Mouse (Mus musculus): ENCODE measurements around the gene Hnrnpu.

Hnrnpu gene

GRCm38 (mm10) chr1:178337551-178338317, at the start of gene Hnrnpu:
Hnrnpu (minus strand) TSS chr1:178337797.
- peak; percentile 98 for DNase-seq (ENCODE audit: low spot score)

- DNase-seq (ENCODE audit: low spot score), result no peak
Observed at GRCm38 (mm10) chr1:178382165-178382564, 44.6 kb upstream of the Hnrnpu start.

GRCm38 (mm10) chr1:178379224-178379623, 41.6 kb upstream of the Hnrnpu start:
- DNase-seq (ENCODE audit: low spot score), result no peak

- no peak for DNase-seq (ENCODE audit: low spot score)
Observed at GRCm38 (mm10) chr1:178378115-178378514, 40.5 kb upstream of the Hnrnpu start.

- DNase-seq (ENCODE audit: low spot score), result no peak
Observed at GRCm38 (mm10) chr1:178376907-178377306, 39.3 kb upstream of the Hnrnpu start.

- no peak for DNase-seq (ENCODE audit: low spot score)
Observed at GRCm38 (mm10) chr1:178376061-178376460, 38.5 kb upstream of the Hnrnpu start.

- DNase-seq (ENCODE audit: low spot score), result no peak
Observed at GRCm38 (mm10) chr1:178375381-178375780, 37.8 kb upstream of the Hnrnpu start.

GRCm38 (mm10) chr1:178372681-178373080, 35.1 kb upstream of the Hnrnpu start:
- DNase-seq (ENCODE audit: low spot score), result no peak

GRCm38 (mm10) chr1:178369272-178369651, 31.7 kb upstream of the Hnrnpu start:
- peak; percentile 54 for DNase-seq (ENCODE audit: low spot score)

- peak; percentile 89 for DNase-seq (ENCODE audit: low spot score)
Observed at GRCm38 (mm10) chr1:178368548-178369271, 31.1 kb upstream of the Hnrnpu start.

GRCm38 (mm10) chr1:178368121-178368520, 30.5 kb upstream of the Hnrnpu start:
- DNase-seq (ENCODE audit: low spot score), result no peak

GRCm38 (mm10) chr1:178365171-178365570, 27.6 kb upstream of the Hnrnpu start:
- DNase-seq (ENCODE audit: low spot score), result no peak

GRCm38 (mm10) chr1:178360702-178361101, 23.1 kb upstream of the Hnrnpu start:
- no peak for DNase-seq (ENCODE audit: low spot score)

- no peak for DNase-seq (ENCODE audit: low spot score)
Observed at GRCm38 (mm10) chr1:178360264-178360663, 22.7 kb upstream of the Hnrnpu start.

- DNase-seq (ENCODE audit: low spot score), result no peak
Observed at GRCm38 (mm10) chr1:178357776-178358710, 20.4 kb upstream of the Hnrnpu start.

- peak; percentile 68 for DNase-seq (ENCODE audit: low spot score)
Observed at GRCm38 (mm10) chr1:178354576-178354975, 17.0 kb upstream of the Hnrnpu start.

- DNase-seq (ENCODE audit: low spot score), result no peak
Observed at GRCm38 (mm10) chr1:178351643-178352042, 14.0 kb upstream of the Hnrnpu start.

GRCm38 (mm10) chr1:178350792-178351191, 13.2 kb upstream of the Hnrnpu start:
- DNase-seq (ENCODE audit: low spot score), result no peak

GRCm38 (mm10) chr1:178344071-178344805, 6.6 kb upstream of the Hnrnpu start:
- DNase-seq (ENCODE audit: low spot score), result peak; percentile 19

- peak; percentile 30 for DNase-seq (ENCODE audit: low spot score)
Observed at GRCm38 (mm10) chr1:178342612-178343011, 5.0 kb upstream of the Hnrnpu start.

- no peak for DNase-seq (ENCODE audit: low spot score)
Observed at GRCm38 (mm10) chr1:178342063-178342462, 4.5 kb upstream of the Hnrnpu start.

- DNase-seq (ENCODE audit: low spot score), result peak; percentile 13
Observed at GRCm38 (mm10) chr1:178341435-178341834, 3.8 kb upstream of the Hnrnpu start.

All from testis, postnatal 10 days (tissue).